Mouse (Mus musculus): ENCODE measurements around the gene 9830107B12Rik.

The 9830107B12Rik gene

GRCm38 (mm10) chr17:48099312-48099711, 46.8 kb downstream of the 9830107B12Rik start:
- DNase-seq (ENCODE audit: low read depth, low spot score), result no peak
- Histone ChIP-seq H3K36me3 (ENCODE audit: control insufficient read depth, insufficient read depth, low read length, poor library complexity, severe bottlenecking) (no peaks in the 10 kb centered on the region), H3K27me3 (ENCODE audit: control insufficient read depth, insufficient read depth, low read length, poor library complexity, severe bottlenecking) (no peaks in the 10 kb centered on the region)

DNA sequence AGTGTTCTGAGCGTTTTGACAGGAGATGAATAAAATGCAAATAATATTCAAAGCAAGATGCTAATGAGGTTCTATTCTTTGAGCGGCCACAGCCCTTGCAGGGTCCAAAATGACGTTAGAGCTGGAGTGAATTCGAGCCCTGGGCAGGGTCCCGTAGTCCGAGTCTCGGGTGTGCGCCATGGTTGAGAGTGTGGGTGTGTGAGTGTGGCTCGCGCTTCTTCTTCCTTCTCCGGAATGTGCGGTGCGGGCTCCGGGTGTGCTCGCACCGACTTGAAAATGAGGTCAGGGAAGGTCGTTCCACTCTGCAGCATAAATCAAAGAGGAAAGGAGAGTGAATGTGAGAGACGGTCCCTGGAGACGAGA, 47.6 kb downstream of the 9830107B12Rik start:
- Histone ChIP-seq H3K27me3 (ENCODE audit: control insufficient read depth, insufficient read depth, low read length, poor library complexity, severe bottlenecking) (no peaks in the 10 kb centered on the region), H3K36me3 (ENCODE audit: control insufficient read depth, insufficient read depth, low read length, poor library complexity, severe bottlenecking) (no peaks in the 10 kb centered on the region)
- DNase-seq (ENCODE audit: low read depth, low spot score), result peak; percentile 48

GRCm38 (mm10) chr17:48097743-48098527, 48.1 kb downstream of the 9830107B12Rik start:
- Histone ChIP-seq H3K36me3 (ENCODE audit: control insufficient read depth, insufficient read depth, low read length, poor library complexity, severe bottlenecking) (no peaks in the 10 kb centered on the region), H3K27me3 (ENCODE audit: control insufficient read depth, insufficient read depth, low read length, poor library complexity, severe bottlenecking) (no peaks in the 10 kb centered on the region; the same call in 1 of the 2 replicates)
- DNase-seq (ENCODE audit: low read depth, low spot score), result no peak

DNA sequence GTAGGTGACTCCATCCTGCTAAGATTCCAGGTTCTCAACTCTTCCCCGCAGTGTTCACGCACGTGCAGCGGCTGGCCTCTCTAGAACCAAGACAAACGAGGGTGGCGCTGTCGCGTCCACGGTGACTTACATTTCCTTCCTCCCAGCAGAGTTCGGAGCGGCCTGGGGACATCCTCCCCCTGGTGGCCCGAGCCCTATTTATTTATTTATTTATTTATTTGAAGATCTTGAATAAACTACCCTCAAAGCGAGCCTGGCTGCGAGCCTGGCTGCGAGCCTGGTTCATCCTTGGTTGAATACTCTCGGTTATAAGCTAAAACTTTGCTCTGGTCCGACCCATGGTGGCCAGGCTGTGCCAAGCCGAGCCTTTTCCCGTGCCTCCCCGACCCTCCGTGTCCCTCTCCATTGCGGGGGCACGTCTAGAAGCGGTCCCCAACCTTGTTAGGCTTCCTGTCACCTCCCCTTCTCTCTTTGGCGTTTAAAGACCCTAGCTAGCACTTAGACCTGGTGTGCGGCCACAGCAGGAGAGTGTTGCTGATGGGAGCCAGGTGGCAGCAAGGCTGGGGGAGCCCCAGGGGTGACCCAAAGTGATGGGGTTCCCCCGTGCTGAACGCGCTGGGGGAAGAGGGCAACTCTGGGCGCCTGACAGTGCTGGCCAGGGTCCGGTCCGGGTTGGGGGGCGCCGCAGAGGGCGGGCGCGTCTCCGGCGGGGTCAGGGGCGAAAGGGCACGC, 48.9 kb downstream of the 9830107B12Rik start:
- H3K27me3 ChIP-seq (ENCODE audit: control insufficient read depth, insufficient read depth, low read length, poor library complexity, severe bottlenecking), result no peaks in the 10 kb centered on the region; the same call in 1 of the 2 replicates
- no peaks in the 10 kb centered on the region for H3K36me3 ChIP-seq (ENCODE audit: control insufficient read depth, insufficient read depth, low read length, poor library complexity, severe bottlenecking)
- DNase-seq (ENCODE audit: low read depth, low spot score), result peak; percentile 84

GRCm38 (mm10) chr17:48096321-48096720, 49.7 kb downstream of the 9830107B12Rik start:
- no peaks in the 10 kb centered on the region for H3K36me3 ChIP-seq (ENCODE audit: control insufficient read depth, insufficient read depth, low read length, poor library complexity, severe bottlenecking)
- DNase-seq (ENCODE audit: low read depth, low spot score), result no peak
- H3K27me3 ChIP-seq (ENCODE audit: control insufficient read depth, insufficient read depth, low read length, poor library complexity, severe bottlenecking), result no peaks in the 10 kb centered on the region; the same call in 1 of the 2 replicates

DNA sequence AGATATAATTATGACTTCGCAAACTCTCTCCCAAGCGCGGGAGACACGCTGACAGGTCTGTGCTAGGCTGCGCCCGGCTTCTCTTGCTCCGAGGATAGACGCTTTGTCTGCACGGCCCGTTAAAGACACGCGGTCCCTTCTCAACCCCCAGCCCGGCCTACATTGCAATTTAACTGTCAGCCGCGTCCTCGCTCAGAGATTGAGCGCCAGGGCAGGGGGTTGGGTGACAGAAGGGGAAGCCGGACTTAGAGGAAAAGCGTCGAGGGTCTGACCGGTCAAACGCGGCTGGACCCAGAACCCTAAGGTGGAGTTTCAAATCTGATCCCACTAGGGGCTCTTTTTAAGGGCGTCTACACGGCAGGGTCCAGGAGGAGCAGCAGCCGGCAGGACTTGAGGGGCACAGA, 50.3 kb downstream of the 9830107B12Rik start:
- H3K36me3 ChIP-seq (ENCODE audit: control insufficient read depth, insufficient read depth, low read length, poor library complexity, severe bottlenecking), result no peaks in the 10 kb centered on the region
- no peak for DNase-seq (ENCODE audit: low read depth, low spot score)
- no peaks in the 10 kb centered on the region; the same call in 1 of the 2 replicates for H3K27me3 ChIP-seq (ENCODE audit: control insufficient read depth, insufficient read depth, low read length, poor library complexity, severe bottlenecking)

GRCm38 (mm10) chr17:48094820-48095680, 51.0 kb downstream of the 9830107B12Rik start:
- H3K36me3 ChIP-seq (ENCODE audit: control insufficient read depth, insufficient read depth, low read length, poor library complexity, severe bottlenecking), result no peaks in the 10 kb centered on the region
- no peaks in the 10 kb centered on the region; the same call in 1 of the 2 replicates for H3K27me3 ChIP-seq (ENCODE audit: control insufficient read depth, insufficient read depth, low read length, poor library complexity, severe bottlenecking)
- no peak for DNase-seq (ENCODE audit: low read depth, low spot score)

GRCm38 (mm10) chr17:48093286-48093817, 52.7 kb downstream of the 9830107B12Rik start:
- H3K27me3 ChIP-seq (ENCODE audit: control insufficient read depth, insufficient read depth, low read length, poor library complexity, severe bottlenecking), result no peaks in the 10 kb centered on the region; the same call in 1 of the 2 replicates
- no peak for DNase-seq (ENCODE audit: low read depth, low spot score)
- no peaks in the 10 kb centered on the region for H3K36me3 ChIP-seq (ENCODE audit: control insufficient read depth, insufficient read depth, low read length, poor library complexity, severe bottlenecking)

DNA sequence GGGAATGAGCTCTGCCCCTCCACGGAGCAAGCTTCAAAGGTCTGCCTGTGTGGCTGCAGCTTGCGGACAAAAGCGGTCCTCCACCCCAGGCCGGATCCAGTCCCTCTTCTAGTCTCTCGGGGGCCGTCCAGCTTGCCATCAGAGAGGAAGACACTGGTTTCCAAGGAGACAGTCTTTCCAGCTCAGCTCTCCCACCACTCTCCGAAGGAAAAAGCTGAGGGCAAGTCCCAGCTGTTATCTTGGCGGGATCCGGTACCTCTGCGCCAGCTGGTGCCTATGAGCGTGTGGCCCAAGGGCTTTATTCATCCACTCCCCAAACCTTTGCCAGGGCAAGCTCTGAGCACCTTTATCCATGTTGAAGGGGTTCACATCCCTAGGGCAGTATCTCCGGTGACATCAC, 55.8 kb downstream of the 9830107B12Rik start:
- H3K36me3 ChIP-seq (ENCODE audit: control insufficient read depth, insufficient read depth, low read length, poor library complexity, severe bottlenecking), result no peaks in the 10 kb centered on the region
- H3K27me3 ChIP-seq (ENCODE audit: control insufficient read depth, insufficient read depth, low read length, poor library complexity, severe bottlenecking), result no peaks in the 10 kb centered on the region; the same call in 1 of the 2 replicates
- DNase-seq (ENCODE audit: low read depth, low spot score), result no peak

GRCm38 (mm10) chr17:48089446-48089845, 56.6 kb downstream of the 9830107B12Rik start:
- H3K36me3 ChIP-seq (ENCODE audit: control insufficient read depth, insufficient read depth, low read length, poor library complexity, severe bottlenecking), result no peaks in the 10 kb centered on the region
- DNase-seq (ENCODE audit: low read depth, low spot score), result no peak
- H3K27me3 ChIP-seq (ENCODE audit: control insufficient read depth, insufficient read depth, low read length, poor library complexity, severe bottlenecking), result no peaks in the 10 kb centered on the region; the same call in 1 of the 2 replicates

- H3K27me3 ChIP-seq (ENCODE audit: control insufficient read depth, insufficient read depth, low read length, poor library complexity, severe bottlenecking), result no peaks in the 10 kb centered on the region; the same call in 1 of the 2 replicates
- no peak for DNase-seq (ENCODE audit: low read depth, low spot score)
- no peaks in the 10 kb centered on the region for H3K36me3 ChIP-seq (ENCODE audit: control insufficient read depth, insufficient read depth, low read length, poor library complexity, severe bottlenecking)
Observed at GRCm38 (mm10) chr17:48089019-48089418, 57.0 kb downstream of the 9830107B12Rik start, which contains the start of gene 1700067P10Rik. TSS of gene 1700067P10Rik (plus strand) at chr17:48089319.

GRCm38 (mm10) chr17:48080626-48081025, 65.4 kb downstream of the 9830107B12Rik start:
- H3K36me3 ChIP-seq (ENCODE audit: control insufficient read depth, insufficient read depth, low read length, poor library complexity, severe bottlenecking), result no peaks in the 10 kb centered on the region
- no peaks in the 10 kb centered on the region for H3K27me3 ChIP-seq (ENCODE audit: control insufficient read depth, insufficient read depth, low read length, poor library complexity, severe bottlenecking)

More at GRCm38 (mm10) chr17:48080626-48081025, 65.4 kb downstream of the 9830107B12Rik start:
- no peak for DNase-seq (ENCODE audit: low read depth, low spot score)

All from splenic B cell, adult 2 months (primary cell).